In genomic region chr1:55192824-55193223, GRCm38 (mm10) we compare ENCODE assay signal across 8 mouse cellular contexts. TPM values are rescaled to one million over a fixed set of nuclear protein-coding genes. Genes with fewer than 3 reads are reported as not detected.
DNase-seq lines count a peak whose midpoint lies in the region; ATAC-seq and TF ChIP-seq lines count a peak whose summit lies in the region.

No protein-coding gene starts in this region.

- H3K9me3 ChIP-seq in forebrain, embryonic 16.5 days (ENCODE audit: control insufficient read depth, low read length): no peaks in the 10 kb centered on the region
- no peaks in the 10 kb centered on the region for H3K9me3 ChIP-seq in limb, embryonic 15.5 days

- ATAC-seq in forebrain, embryonic 16.5 days: peak; percentile 8; the same call in 1 of the 2 replicates
- ATAC-seq in limb, embryonic 15.5 days (ENCODE audit: insufficient number of reproducible peaks, low FRiP score, low TSS enrichment, low read depth): no peak

- no peaks in the 10 kb centered on the region for H3K4me1 ChIP-seq in spleen, adult 2 months (ENCODE audit: control insufficient read depth, insufficient read depth, insufficient read length)
- H3K4me1 ChIP-seq in forebrain, embryonic 16.5 days (replicated peaks; ENCODE audit: control insufficient read depth, insufficient read depth, low read length): peaks cover 3% of the 10 kb centered on the region
- peaks cover 9% of the 10 kb centered on the region for H3K4me1 ChIP-seq in limb, embryonic 15.5 days

- peak; percentile 47; the same call in 1 of the 2 replicates for TF ChIP-seq CTCF in spleen, adult 2 months (IDR thresholded peaks at IDR 0.05; ENCODE audit: extremely low read depth, insufficient read depth, insufficient read length, insufficient replicate concordance)

- 45% methylated on average over 3 of the region's 3 CpGs for WGBS in spleen, adult 2 months
- 61% methylated on average over 3 of the region's 3 CpGs for WGBS in forebrain, embryonic 16.5 days
- 52% methylated on average over 3 of the region's 3 CpGs for WGBS in limb, embryonic 15.5 days

- DNase-seq in embryo, embryonic 10 days (ENCODE audit: low spot score): peak; percentile 54
- DNase-seq in embryo, embryonic 10.5 days (ENCODE audit: low spot score): no peak
- DNase-seq in spleen, adult 2 months (ENCODE audit: low read depth in 1 of 2, low spot score in 2 of 2): peak in 1 of 2 experiments; percentile 34
- no peak for DNase-seq in spleen, adult 12 weeks (ENCODE audit: low spot score)
- DNase-seq in thymus, postnatal 0 days (ENCODE audit: low spot score): peak; percentile 31
- no peak for DNase-seq in yolk sac, embryonic 10.5 days (ENCODE audit: low spot score)

- no peak overlapping the region for H3K4me3 ChIP-seq in spleen, adult 2 months (ENCODE audit: extremely low read depth, insufficient read depth, insufficient read length)
- no peak overlapping the region for H3K4me3 ChIP-seq in forebrain, embryonic 16.5 days (replicated peaks; ENCODE audit: low read length)
- H3K4me3 ChIP-seq in limb, embryonic 15.5 days: no peak overlapping the region

- TF ChIP-seq POLR2A in spleen, adult 2 months (IDR thresholded peaks at IDR 0.05; ENCODE audit: low read depth, low read length): no peak

- no peaks in the 10 kb centered on the region for H3K27me3 ChIP-seq in spleen, adult 2 months (ENCODE audit: control insufficient read depth, insufficient read depth, low read length)
- H3K27me3 ChIP-seq in forebrain, embryonic 16.5 days (replicated peaks; ENCODE audit: control insufficient read depth, insufficient read depth, low read length): no peaks in the 10 kb centered on the region
- H3K27me3 ChIP-seq in limb, embryonic 15.5 days: no peaks in the 10 kb centered on the region

- H3K9ac ChIP-seq in forebrain, embryonic 16.5 days (replicated peaks; ENCODE audit: low read depth, low read length): no peak overlapping the region
- H3K9ac ChIP-seq in limb, embryonic 15.5 days: no peak overlapping the region

- no peak overlapping the region for H3K4me2 ChIP-seq in forebrain, embryonic 16.5 days (ENCODE audit: low read length)
- H3K4me2 ChIP-seq in limb, embryonic 15.5 days: no peak overlapping the region

- no peaks in the 10 kb centered on the region for H3K36me3 ChIP-seq in spleen, adult 2 months (ENCODE audit: control insufficient read depth, insufficient read depth, low read length)
- no peaks in the 10 kb centered on the region for H3K36me3 ChIP-seq in forebrain, embryonic 16.5 days (ENCODE audit: control insufficient read depth, insufficient read depth)
- H3K36me3 ChIP-seq in limb, embryonic 15.5 days: peaks cover 34% of the 10 kb centered on the region

- H3K27ac ChIP-seq in spleen, adult 2 months (ENCODE audit: insufficient read depth, low read length): no peak overlapping the region
- no peak overlapping the region for H3K27ac ChIP-seq in forebrain, embryonic 16.5 days (ENCODE audit: low read length)
- H3K27ac ChIP-seq in limb, embryonic 15.5 days: peak overlapping the region; percentile 30; the same call in 1 of the 2 replicates

RNA-seq across cellular contexts. Expression of gene Rftn2, which starts 33.8 kb away (rescaled TPM):
- polyA plus RNA-seq in spleen, adult 2 months (2012; rRNA removed): 1.6 TPM in 2 replicates
- polyA plus RNA-seq in forebrain, embryonic 16.5 days (2015; fragmentation: Nextera tagmentation; extraction: Ambion mirVana): 10.4 and 15.1 TPM in 2 replicates
- 28.0 and 31.8 TPM in 2 replicates for polyA plus RNA-seq in limb, embryonic 15.5 days (2015; fragmentation: Nextera tagmentation; extraction: Ambion mirVana)
- 0.80 and 1.1 TPM in 2 replicates for polyA plus RNA-seq in thymus, postnatal 0 days (2015; fragmentation: Nextera tagmentation; extraction: Ambion mirVana)

RNA-seq across cellular contexts. Expression of gene Mars2, which starts 44.2 kb away (rescaled TPM):
- polyA plus RNA-seq in spleen, adult 2 months (2012; rRNA removed): 2.5 and 3.8 TPM in 2 replicates
- polyA plus RNA-seq in forebrain, embryonic 16.5 days (2015; fragmentation: Nextera tagmentation; extraction: Ambion mirVana): 5.3 and 5.6 TPM in 2 replicates
- polyA plus RNA-seq in limb, embryonic 15.5 days (2015; fragmentation: Nextera tagmentation; extraction: Ambion mirVana): 2.5 and 3.1 TPM in 2 replicates
- 3.5 and 3.8 TPM in 2 replicates for polyA plus RNA-seq in thymus, postnatal 0 days (2015; fragmentation: Nextera tagmentation; extraction: Ambion mirVana)

Comparison
In these comparisons a context has a peak if more than half of its experiments do, and no peak if none do; other contexts are left out.
1. DNase-seq: peak in embryo, embryonic 10 days (single experiment) and thymus, postnatal 0 days (single experiment); none in embryo, embryonic 10.5 days (single experiment), spleen, adult 12 weeks (single experiment) and yolk sac, embryonic 10.5 days (single experiment).